In genomic region chr2:129544448-129544847, GRCm38 (mm10) we compare ENCODE assay signal across 11 mouse cellular contexts. TPM values are rescaled to one million over a fixed set of nuclear protein-coding genes. Genes with fewer than 3 reads are reported as not detected.
DNase-seq lines count a peak whose midpoint lies in the region; ATAC-seq and TF ChIP-seq lines count a peak whose summit lies in the region.
"Had no signal": no experiment of that assay in that cellular context is flagged by ENCODE, and none has a peak within 500 bp of the region (broad histone marks: within the 10 kb centered on the region; RNA-seq: fewer than 3 reads in every experiment).

No protein-coding gene starts in this region.

- H3K4me2 ChIP-seq in kidney, postnatal 0 days (ENCODE audit: low read length): no peak overlapping the region
- H3K4me2 ChIP-seq: lung, embryonic 15.5 days had no signal

- H3K9ac ChIP-seq in kidney, postnatal 0 days (ENCODE audit: low read depth, low read length): no peak overlapping the region
- H3K9ac ChIP-seq: lung, embryonic 15.5 days had no signal

- no peaks in the 10 kb centered on the region for H3K79me3 ChIP-seq in C2C12 (ENCODE audit: low read depth)

- H3K79me2 ChIP-seq in C2C12 (ENCODE audit: control insufficient read depth, insufficient read depth): no peaks in the 10 kb centered on the region

- H3K27ac ChIP-seq in kidney, postnatal 0 days: no peak overlapping the region
- no peak overlapping the region for H3K27ac ChIP-seq in thymus, adult 2 months (ENCODE audit: control insufficient read depth, insufficient read depth, low read length)
- H3K27ac ChIP-seq: lung, embryonic 15.5 days had no signal

- no peaks in the 10 kb centered on the region for H3K9me3 ChIP-seq in kidney, postnatal 0 days (replicated peaks; ENCODE audit: low read length)
- H3K9me3 ChIP-seq: lung, embryonic 15.5 days had no signal

- no peak overlapping the region for H3ac ChIP-seq in C2C12 (ENCODE audit: control insufficient read depth, insufficient read length, low read depth)

- peak; percentile 19 for DNase-seq in embryo, embryonic 10 days (ENCODE audit: low spot score)
- DNase-seq in embryo, embryonic 11 days: no peak
- DNase-seq in cerebellum, postnatal 36 days: peak; percentile 86 to 91
- peak; percentile 41 for DNase-seq in kidney, postnatal 0 days (ENCODE audit: low spot score)
- DNase-seq in thymus, adult 2 months: no peak
- DNase-seq in layer of hippocampus, postnatal 25 days (ENCODE audit: extremely low spot score in 1 of 2, low spot score in 1 of 2): no peak
- DNase-seq: heart, postnatal 36 days had no signal

- no peak for TF ChIP-seq POLR2A in thymus, adult 2 months (IDR thresholded peaks at IDR 0.05; ENCODE audit: control insufficient read depth, extremely low read depth, insufficient read depth, low read length, poor library complexity)

- no peak for TF ChIP-seq CTCF in C2C12 (IDR thresholded peaks at IDR 0.05; ENCODE audit: control insufficient read depth, insufficient read depth, insufficient read length)
- no peak for TF ChIP-seq CTCF in kidney, postnatal 0 days (IDR thresholded peaks at IDR 0.05; ENCODE audit: low read depth)
- TF ChIP-seq CTCF in thymus, adult 2 months (IDR thresholded peaks at IDR 0.05; ENCODE audit: borderline replicate concordance, control insufficient read depth, extremely low read depth, insufficient read depth, low read length, poor library complexity): no peak

- H3K27me3 ChIP-seq in C2C12 (ENCODE audit: control insufficient read depth, insufficient read depth, insufficient read length): peaks cover 7% of the 10 kb centered on the region
- no peaks in the 10 kb centered on the region for H3K27me3 ChIP-seq in kidney, postnatal 0 days (ENCODE audit: insufficient read depth, low read length)
- no peaks in the 10 kb centered on the region for H3K27me3 ChIP-seq in thymus, adult 2 months (ENCODE audit: control insufficient read depth, insufficient read depth, low read length)
- H3K27me3 ChIP-seq: lung, embryonic 15.5 days had no signal

- 57% methylated on average over 4 of the region's 4 CpGs for WGBS in kidney, postnatal 0 days
- 86% methylated on average over 4 of the region's 4 CpGs for WGBS in thymus, adult 2 months

- no peaks in the 10 kb centered on the region for H3K4me1 ChIP-seq in kidney, postnatal 0 days (replicated peaks; ENCODE audit: insufficient read depth, low read length)
- H3K4me1 ChIP-seq in thymus, adult 2 months (replicated peaks; ENCODE audit: control insufficient read depth, insufficient read depth, low read length): no peaks in the 10 kb centered on the region
- H3K4me1 ChIP-seq: lung, embryonic 15.5 days had no signal

- H3K4me3 ChIP-seq in C2C12 (ENCODE audit: insufficient read depth, poor library complexity, severe bottlenecking): no peak overlapping the region
- H3K4me3 ChIP-seq in kidney, postnatal 0 days (replicated peaks; ENCODE audit: low read depth, low read length): no peak overlapping the region
- no peak overlapping the region for H3K4me3 ChIP-seq in thymus, adult 2 months (ENCODE audit: control insufficient read depth, insufficient read depth, low read length)
- H3K4me3 ChIP-seq: lung, embryonic 15.5 days had no signal

- peak; percentile 21; the same call in 1 of the 2 replicates for ATAC-seq in kidney, postnatal 0 days (replicated peaks; ENCODE audit: low FRiP score, low read depth)
- no peak for ATAC-seq in inflammation-experienced regulatory T-cells, adult 6 months

- H3K36me3 ChIP-seq in C2C12 (ENCODE audit: control insufficient read depth, insufficient read depth): no peaks in the 10 kb centered on the region
- H3K36me3 ChIP-seq in kidney, postnatal 0 days (ENCODE audit: insufficient read depth, low read length): no peaks in the 10 kb centered on the region
- no peaks in the 10 kb centered on the region for H3K36me3 ChIP-seq in thymus, adult 2 months (ENCODE audit: control insufficient read depth, insufficient read depth, low read length)
- H3K36me3 ChIP-seq: lung, embryonic 15.5 days had no signal

TF ChIP-seq in C2C12, 6 proteins besides CTCF, POLR2A, EP300 and RAD21:
- TF ChIP-seq MAX (IDR thresholded peaks at IDR 0.05) (no peak), FOSL1 (IDR thresholded peaks at IDR 0.05; ENCODE audit: insufficient read depth, low read length, poor library complexity, severe bottlenecking) (no peak), MYOD1 (IDR thresholded peaks at IDR 0.05; ENCODE audit: control insufficient read depth, insufficient read length, low read depth) (peak; percentile 39), USF1 (IDR thresholded peaks at IDR 0.05; ENCODE audit: low read depth) (no peak)

RNA-seq across cellular contexts. Expression of gene F830045P16Rik, which starts 8.0 kb away (rescaled TPM):
- polyA plus RNA-seq in C2C12 (2012; fragmentation: generic; extraction: Trizol): not detected
- not detected in 2 replicates for polyA plus RNA-seq in kidney, postnatal 0 days (2015; fragmentation: Nextera tagmentation; extraction: Ambion mirVana)
- polyA plus RNA-seq in thymus, adult 2 months (2012; rRNA removed): 0.12 TPM in 1 of 2 replicates, not detected in the other
- not detected for polyA plus RNA-seq in inflammation-experienced regulatory T-cells, adult 6 months (2017; shearing (Covaris generic))
- total RNA-seq in layer of hippocampus, postnatal 25 days (2021): under 1 TPM in 1 of 2 experiments, not detected in 1; 0.44 TPM
- polyA plus RNA-seq: lung, embryonic 15.5 days; stomach, embryonic 14.5 days had no signal

RNA-seq across cellular contexts. Expression of gene Sirpa, which starts 48.2 kb away (rescaled TPM):
- 0.12 TPM for polyA plus RNA-seq in C2C12 (2012; fragmentation: generic; extraction: Trizol)
- polyA plus RNA-seq in kidney, postnatal 0 days (2015; fragmentation: Nextera tagmentation; extraction: Ambion mirVana): 22.5 and 25.5 TPM in 2 replicates
- polyA plus RNA-seq in thymus, adult 2 months (2012; rRNA removed): 56.0 and 63.1 TPM in 2 replicates
- 1 to 10 TPM in 1 of 3 experiments, under 1 TPM in 1, not detected in 1; 0.96 to 1.0 TPM for polyA plus RNA-seq in inflammation-experienced regulatory T-cells, adult 6 months (2017; shearing (Covaris generic))
- total RNA-seq in layer of hippocampus, postnatal 25 days (2021): 100 to 1,000 TPM; 284 to 286 TPM

Comparison
In these comparisons a context has a peak if more than half of its experiments do, and no peak if none do; other contexts are left out.
1. DNase-seq: peak in embryo, embryonic 10 days (single experiment), cerebellum, postnatal 36 days (2 of 2) and kidney, postnatal 0 days (single experiment); none in embryo, embryonic 11 days (single experiment), thymus, adult 2 months (single experiment) and layer of hippocampus, postnatal 25 days (0 of 2).
2. RNA of gene Sirpa, which starts 48.2 kb away (polyA plus RNA-seq): 56.0 to 63.1 TPM in thymus, adult 2 months and 22.5 to 25.5 TPM in kidney, postnatal 0 days; 0.96 to 1.0 TPM in inflammation-experienced regulatory T-cells, adult 6 months and 0.12 TPM in C2C12 (single experiment); every median in the first group is over 10 times any median in the second.